Mouse (Mus musculus) kidney, adult 11 months (tissue): ENCODE data around the gene Xpr1.
"Not testable (repeated sequence)": the region's sequence is repeated elsewhere in the genome, so short reads cannot be mapped to it uniquely, and the experiment has no call there.

ENCODE experiments used
- DNase-seq: peaks from one replicate; pipeline ENCODE4 v3.0.0; 2022

Gene Xpr1

DNA sequence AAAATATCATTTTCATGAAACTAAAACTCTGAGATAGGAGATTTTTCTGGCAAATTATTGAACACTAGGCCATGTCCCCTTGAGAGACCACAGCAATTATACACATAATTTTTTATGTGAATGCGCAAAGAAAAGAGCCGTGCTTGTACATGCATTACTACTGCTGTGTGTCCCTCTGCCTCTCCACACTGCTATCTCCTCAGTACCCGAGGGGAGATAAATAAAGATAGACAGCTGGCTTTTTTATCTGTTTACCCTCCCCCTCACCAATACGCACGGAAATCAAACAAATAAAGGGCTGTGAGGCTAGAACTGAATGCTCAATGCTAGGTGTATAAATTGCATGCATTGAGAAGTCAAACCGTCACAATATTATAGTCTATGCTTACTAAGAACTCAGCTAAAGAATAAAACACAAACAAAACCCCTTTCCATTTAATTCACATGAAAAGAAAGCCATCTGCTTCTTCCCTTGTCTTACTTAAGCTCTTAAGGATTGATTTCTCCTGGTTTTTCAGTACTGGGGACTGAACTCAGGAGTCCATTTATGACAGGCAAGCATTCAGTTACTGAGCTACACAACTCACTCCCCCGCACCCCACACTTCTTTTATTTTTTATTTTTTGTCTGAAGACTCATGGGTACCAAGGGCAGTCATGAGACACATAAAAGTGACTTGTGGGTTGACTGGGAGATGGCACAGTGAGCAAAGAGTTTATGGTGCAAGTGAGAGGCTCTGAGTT, 97.0 kb downstream of the Xpr1 start:
- no peak for DNase-seq

GRCm38 (mm10) chr1:155319513-155319912, 97.7 kb downstream of the Xpr1 start:
- DNase-seq: no peak

DNA sequence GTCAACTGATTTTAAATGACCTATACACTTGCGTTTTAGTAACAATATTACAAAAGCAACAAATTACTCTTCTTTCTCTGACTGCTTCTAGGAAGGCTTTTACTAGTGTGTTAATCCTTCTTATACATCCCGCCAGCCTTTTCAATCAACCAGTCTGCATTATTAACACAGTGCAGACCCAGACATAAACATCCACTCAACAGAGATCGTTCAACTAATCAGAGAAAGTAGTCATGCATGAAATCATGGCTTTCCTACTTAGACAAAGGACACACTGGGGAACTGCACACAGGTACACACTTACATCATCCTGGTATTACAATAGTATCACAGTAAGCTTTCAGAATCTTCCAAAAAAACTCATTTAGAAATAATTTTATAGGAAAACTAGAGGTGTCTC, 105.5 kb downstream of the Xpr1 start:
- no peak for DNase-seq

- no peak for DNase-seq
These were observed 110.3 kb downstream of the Xpr1 start for GRCm38 (mm10) chr1:155306879-155307278.

DNA sequence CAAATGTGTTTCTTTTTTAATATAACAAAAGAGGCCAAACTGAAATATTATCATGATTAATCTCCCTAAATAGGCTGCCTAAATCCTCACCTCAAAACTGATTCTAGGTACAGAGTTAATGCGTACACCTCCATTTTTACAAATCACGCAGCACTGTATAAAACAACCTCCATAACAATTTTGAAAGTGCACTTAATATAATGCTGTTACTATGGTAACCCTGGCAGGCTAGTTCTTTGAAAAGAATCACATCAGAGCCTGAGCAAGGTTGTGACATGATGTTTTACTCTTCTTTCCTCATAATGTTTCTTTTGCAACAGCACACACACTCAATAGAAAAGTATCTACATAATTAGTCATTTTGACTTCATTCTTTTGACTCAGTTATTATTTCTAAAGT, 113.8 kb downstream of the Xpr1 start:
- DNase-seq: no peak

DNA sequence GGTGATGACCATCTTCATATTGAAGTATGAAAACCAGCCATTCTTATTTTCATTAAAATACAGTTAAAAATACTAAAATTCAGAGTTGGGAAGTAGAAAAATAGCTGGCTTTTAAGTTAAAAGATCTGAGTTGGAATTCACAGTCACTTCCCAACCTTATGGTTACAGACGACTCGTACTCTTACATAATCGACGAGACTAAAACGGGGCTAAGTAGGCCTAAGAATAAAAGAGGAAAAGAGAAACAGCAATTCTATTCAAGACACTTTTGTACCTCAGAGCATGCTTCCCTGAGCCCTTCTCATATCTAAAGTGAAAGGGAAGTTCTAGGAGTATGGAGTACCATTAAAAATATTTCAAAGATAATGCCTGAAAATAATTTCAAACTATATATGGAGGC, 119.6 kb downstream of the Xpr1 start:
- DNase-seq: no peak

- DNase-seq: no peak
These were observed 120.0 kb downstream of the Xpr1 start for GRCm38 (mm10) chr1:155297203-155297602.

GRCm38 (mm10) chr1:155293446-155293845, 123.8 kb downstream of the Xpr1 start:
- no peak for DNase-seq

DNA sequence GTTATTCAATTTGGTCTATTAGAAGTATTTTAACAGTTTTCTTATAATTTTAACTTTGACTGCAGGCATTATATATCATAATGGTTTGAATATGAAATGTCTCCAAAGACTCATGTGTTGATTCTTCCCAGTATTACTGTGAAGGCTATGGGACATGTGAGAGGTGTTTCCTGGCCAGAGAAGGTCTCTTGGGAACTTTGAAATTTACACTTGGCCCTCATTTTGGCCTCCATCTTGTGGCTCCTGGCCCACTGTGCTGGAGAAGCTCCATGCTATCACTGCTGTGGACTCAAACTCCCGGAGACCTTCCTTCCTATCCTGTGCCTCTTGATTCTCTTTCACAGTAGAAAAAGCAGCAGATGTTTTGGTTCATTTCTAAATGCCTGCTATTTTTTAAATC, 127.8 kb downstream of the Xpr1 start:
- DNase-seq: no peak

DNA sequence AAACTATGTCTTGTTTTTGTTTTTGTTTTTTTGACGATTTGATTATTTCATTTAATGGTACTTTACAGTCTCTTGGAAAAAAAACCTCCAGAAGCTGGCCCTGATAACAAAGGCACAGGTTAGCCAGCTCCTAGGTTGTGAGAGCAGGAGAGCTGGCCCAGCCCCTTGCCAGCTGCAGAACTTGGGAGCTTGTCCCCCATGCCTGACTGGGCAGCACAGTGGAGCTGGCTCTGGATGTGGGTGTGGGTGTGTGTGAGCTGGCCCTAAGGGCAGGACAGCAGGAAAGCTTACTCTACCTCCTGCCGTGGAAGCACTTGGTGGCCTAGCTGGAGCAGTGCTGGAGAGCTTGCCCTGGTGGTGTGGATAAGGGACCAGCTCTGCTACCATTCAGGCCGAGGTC, 129.2 kb downstream of the Xpr1 start:
- DNase-seq: peak; percentile 35

- no peak for DNase-seq
These were observed 133.4 kb downstream of the Xpr1 start for GRCm38 (mm10) chr1:155283808-155284207.

DNA sequence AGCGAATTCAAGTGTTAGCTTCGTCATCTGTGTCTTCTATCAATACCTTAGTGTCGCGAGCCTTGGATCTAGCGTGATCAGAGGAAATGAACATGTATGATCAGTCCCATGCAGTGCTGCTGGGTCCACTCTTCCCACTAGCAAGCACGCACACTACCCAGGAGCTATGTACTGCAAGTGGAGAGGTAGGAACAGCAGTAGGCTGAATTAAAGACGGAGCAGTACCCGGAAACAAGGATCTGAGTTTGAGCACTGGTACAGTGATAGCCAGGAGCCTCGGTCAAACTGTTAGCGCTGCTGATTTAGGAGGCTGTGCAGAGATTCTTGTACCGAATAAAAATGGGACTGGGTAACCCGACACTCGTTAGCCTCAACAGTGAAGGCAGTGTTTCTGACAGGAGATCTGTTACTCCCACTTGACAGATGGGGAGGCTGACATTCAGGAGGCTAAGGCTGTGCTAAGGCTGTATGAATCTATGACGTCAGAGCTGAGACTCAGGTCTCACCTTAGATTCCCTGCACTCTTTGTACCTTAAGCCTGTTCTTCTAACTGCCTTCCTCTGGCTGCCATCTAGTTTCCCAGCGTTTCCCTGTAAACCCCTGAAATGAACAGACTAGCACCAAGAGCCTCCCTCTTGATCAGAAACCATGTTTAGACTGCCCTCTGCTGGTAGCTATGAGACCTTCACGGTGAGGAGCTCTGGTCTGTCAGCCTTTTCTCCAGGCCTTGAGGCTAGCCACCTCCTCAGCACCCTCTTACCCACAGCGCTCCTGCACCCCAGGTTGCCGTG, 136.0 kb downstream of the Xpr1 start:
- peak; percentile 81 for DNase-seq

- no peak for DNase-seq
These were observed 136.9 kb downstream of the Xpr1 start for GRCm38 (mm10) chr1:155280306-155280705.

GRCm38 (mm10) chr1:155276381-155277033, 140.7 kb downstream of the Xpr1 start:
- DNase-seq: no peak

GRCm38 (mm10) chr1:155275793-155276192, 141.4 kb downstream of the Xpr1 start:
- DNase-seq: no peak

- peak; percentile 89 for DNase-seq
These were observed 142.2 kb downstream of the Xpr1 start for GRCm38 (mm10) chr1:155274976-155275375.

GRCm38 (mm10) chr1:155272953-155273352, 144.3 kb downstream of the Xpr1 start:
- no peak for DNase-seq

- not testable (repeated sequence) for DNase-seq
These were observed 154.7 kb downstream of the Xpr1 start for GRCm38 (mm10) chr1:155262496-155262895.

- DNase-seq: peak; percentile 1
These were observed 162.9 kb downstream of the Xpr1 start for GRCm38 (mm10) chr1:155254309-155254708.

- DNase-seq: no peak
These were observed 164.1 kb downstream of the Xpr1 start for GRCm38 (mm10) chr1:155253126-155253525.

DNA sequence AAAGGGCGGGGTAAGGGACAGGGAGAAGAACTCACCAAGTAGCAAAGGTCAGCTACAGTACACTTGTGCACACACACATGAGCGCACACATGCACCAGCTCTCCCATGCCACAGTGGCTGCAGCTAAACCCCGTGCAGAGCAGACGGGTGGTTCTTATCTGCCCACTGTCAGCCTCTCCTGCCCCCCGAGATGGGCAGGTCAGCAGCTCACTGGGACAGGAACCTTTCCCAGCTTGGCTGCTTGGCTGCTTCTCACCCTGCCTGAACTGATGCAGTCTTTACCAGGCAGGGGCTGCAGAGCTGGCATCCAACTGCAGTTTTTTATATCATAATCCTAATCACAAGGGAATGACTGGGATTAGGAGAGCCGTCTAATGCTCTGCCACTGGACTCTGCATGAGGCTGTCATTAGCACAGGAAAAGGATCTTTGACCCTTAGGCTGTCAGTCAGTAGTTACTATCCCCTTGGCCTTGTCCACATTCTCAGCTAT, 164.5 kb downstream of the Xpr1 start:
- peak; percentile 62 for DNase-seq

GRCm38 (mm10) chr1:155251596-155251995, 165.6 kb downstream of the Xpr1 start:
- no peak for DNase-seq

DNA sequence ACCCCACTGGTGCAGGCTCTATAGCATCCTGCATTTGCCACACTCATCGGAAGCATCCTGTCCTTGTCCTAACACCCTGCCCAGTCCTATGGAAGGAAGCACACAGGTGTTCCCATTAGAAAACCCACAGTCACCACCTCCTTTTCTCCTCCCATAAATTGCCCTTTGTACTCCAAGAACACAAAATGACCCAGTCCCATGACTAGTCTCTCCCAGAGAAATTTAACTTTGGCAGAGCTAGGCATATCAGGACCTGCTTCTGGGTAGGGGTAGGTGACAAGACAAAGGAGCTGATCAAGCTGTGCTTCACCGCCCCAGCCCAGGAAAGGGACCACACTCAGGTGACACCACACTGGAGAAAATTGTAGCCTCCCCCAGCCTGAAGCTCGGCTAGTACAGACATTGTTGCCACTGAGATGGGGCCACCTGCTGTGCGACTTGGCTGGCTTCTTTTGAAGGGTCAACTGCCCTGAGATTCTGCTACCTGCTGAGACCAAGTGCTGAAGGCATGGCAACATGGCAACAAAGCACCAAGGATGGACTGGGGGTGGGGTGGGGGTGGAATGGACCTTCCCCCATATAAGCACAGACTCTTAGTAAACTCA, 166.6 kb downstream of the Xpr1 start:
- DNase-seq: peak; percentile 72
